Mouse (Mus musculus) neutrophil, adult 65 days (primary cell): Measurements from ENCODE around the gene Cxcl10. TPM values are rescaled to one million over a fixed set of nuclear protein-coding genes. Genes with fewer than 3 reads are reported as not detected.

ENCODE experiments used
- total RNA-seq: library from RNA; stranded (reverse); gene quantifications from 2 replicates; pipeline ENCODE4 v1.2.4, GENCODE M21; 2023

The Cxcl10 gene
- total RNA-seq: 3.9 and 6.8 TPM in 2 replicates

GRCm38 (mm10) chr5:92348794-92349413 lies at the start of gene Cxcl10:
TSS of gene Cxcl10 (minus strand) at chr5:92348889.

GRCm38 (mm10) chr5:92331635-92332338 lies 16.9 kb downstream of the Cxcl10 start, which contains the start of gene Art3:
TSS of gene Art3 (plus strand) at chr5:92331827.

GRCm38 (mm10) chr5:92327929-92328328 lies 20.8 kb downstream of the Cxcl10 start, which contains the start of gene Cxcl9:
TSS of gene Cxcl9 (minus strand) at chr5:92328079.

GRCm38 (mm10) chr5:92309681-92310511 lies 38.8 kb downstream of the Cxcl10 start, which contains the start of gene Sdad1:
TSS of gene Sdad1 (minus strand) at chr5:92310479.

Other genes starting within 250 kb of the Cxcl10 start
- 34.7 and 45.6 TPM in 2 replicates for gene Uso1, start 211.0 kb downstream of the Cxcl10 start, total RNA-seq
- not detected in 2 replicates for gene U90926, start 133.5 kb downstream of the Cxcl10 start, total RNA-seq
- 0.61 and 1.2 TPM in 2 replicates for gene Ppef2, start 92.6 kb downstream of the Cxcl10 start, total RNA-seq
- gene Naaa, start 70.7 kb downstream of the Cxcl10 start, total RNA-seq: 63.6 and 64.2 TPM in 2 replicates
- 20.2 and 22.5 TPM in 2 replicates for gene Sdad1, start 38.4 kb downstream of the Cxcl10 start, total RNA-seq
- 0.54 TPM in 1 of 2 replicates, not detected in the other for gene Cxcl9, start 20.8 kb downstream of the Cxcl10 start, total RNA-seq
- 0.92 TPM in 1 of 2 replicates, not detected in the other for gene Art3, start 17.1 kb downstream of the Cxcl10 start, total RNA-seq
- gene Nup54, start 86.3 kb upstream of the Cxcl10 start, total RNA-seq: 34.9 and 42.5 TPM in 2 replicates
- 37.4 and 39.0 TPM in 2 replicates for gene Scarb2, start 157.9 kb upstream of the Cxcl10 start, total RNA-seq
- gene Fam47e, start 206.2 kb upstream of the Cxcl10 start, total RNA-seq: not detected in 2 replicates